Mouse (Mus musculus): Measurements from ENCODE around the gene Smtnl2. TPM values are rescaled to one million over a fixed set of nuclear protein-coding genes. Genes with fewer than 3 reads are reported as not detected.

Gene Smtnl2
- total RNA-seq, 2 experiments from 2014 or later, result 2.0 to 3.0 TPM

- no peak for DNase-seq (ENCODE audit: extremely low spot score in 1 of 2, low spot score in 1 of 2)
Measured at GRCm38 (mm10) chr11:72405532-72405931, 6.0 kb downstream of the Smtnl2 start.

- DNase-seq (ENCODE audit: extremely low spot score in 1 of 2, low spot score in 1 of 2), result no peak
Measured at GRCm38 (mm10) chr11:72402969-72403368, 8.5 kb downstream of the Smtnl2 start.

DNA sequence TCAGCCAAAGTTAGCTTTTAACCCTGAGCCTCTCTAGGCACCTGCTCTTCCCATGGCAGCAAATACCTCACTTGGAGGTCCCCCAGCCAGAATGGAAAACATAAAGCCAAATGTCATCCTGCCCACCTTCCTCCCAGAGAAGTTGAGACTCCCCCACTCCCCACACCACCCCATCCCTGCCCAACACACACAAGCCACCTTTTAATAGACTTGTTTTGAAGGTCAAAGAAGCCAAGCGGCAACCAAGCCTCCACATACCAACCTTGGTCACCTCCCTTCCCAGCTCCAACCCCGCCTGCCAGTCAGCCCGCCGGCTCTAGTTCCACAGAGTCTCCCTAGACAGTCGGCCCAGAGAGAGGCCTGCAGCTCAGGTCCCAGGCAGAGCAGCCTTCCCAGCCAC, 9.5 kb downstream of the Smtnl2 start:
- DNase-seq (ENCODE audit: extremely low spot score in 1 of 2, low spot score in 1 of 2), result no peak

DNA sequence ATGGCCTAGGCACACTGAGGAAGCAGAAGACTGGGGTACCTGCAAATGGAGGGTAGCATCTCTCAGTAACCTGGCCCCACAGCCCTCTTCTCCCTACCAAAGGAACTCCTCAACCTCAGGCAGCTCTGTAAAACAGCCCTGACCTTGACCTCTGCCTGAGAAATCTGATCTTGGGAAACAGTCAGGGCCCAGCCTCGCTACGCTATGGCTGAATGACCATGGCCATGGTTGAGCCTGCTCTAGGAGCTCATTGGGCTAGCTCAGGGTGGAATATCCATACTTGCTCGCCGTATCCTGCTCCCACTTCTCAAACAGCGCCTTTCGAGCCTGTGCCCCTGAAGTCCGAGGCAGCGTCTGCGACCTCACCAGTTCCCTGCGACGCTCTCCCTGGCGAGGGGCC, 10.4 kb downstream of the Smtnl2 start:
- no peak for DNase-seq (ENCODE audit: extremely low spot score in 1 of 2, low spot score in 1 of 2)

- no peak for DNase-seq (ENCODE audit: extremely low spot score in 1 of 2, low spot score in 1 of 2)
Measured at GRCm38 (mm10) chr11:72397811-72398525, 13.5 kb downstream of the Smtnl2 start.

DNA sequence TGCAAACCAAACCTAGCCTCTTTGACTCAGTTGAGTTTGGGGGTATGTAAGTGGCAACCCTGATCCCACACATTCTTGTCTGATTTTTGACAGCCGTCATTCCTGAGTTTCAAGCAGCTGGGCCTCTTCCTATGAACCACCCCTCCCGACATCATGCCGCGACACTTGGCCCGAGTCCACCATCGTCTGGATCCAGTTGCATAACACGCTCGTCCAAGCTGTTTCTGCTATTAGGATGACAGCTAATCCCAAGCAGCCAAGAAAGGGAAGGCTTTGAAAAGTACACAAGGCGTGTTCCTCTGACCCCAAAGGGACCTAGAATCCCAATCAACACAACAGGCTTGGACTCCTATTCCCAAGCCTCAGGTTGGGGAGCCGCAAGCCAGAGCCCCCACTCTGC, 14.4 kb downstream of the Smtnl2 start:
- peak; percentile 14 to 48 for DNase-seq (ENCODE audit: extremely low spot score in 1 of 2, low spot score in 1 of 2)

DNA sequence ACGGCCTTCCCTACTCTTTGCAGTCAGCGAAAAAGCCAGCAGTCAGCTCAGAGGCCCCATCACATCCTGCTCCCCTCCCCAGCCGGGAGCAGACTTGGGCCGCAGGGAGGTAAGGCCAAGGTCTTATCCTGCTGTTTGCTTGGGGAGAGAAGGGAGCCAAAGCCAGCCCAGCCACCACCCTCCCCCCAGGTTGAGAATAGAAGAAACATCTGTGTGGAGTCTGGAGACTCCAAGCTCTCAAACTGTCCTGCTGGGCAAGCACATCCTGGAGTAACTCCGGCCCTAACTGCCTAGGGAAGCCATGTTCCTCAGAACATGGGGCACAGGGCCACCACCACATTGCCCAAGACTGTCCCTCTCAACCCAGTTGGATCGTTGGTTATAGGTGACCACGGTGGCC, 14.9 kb downstream of the Smtnl2 start:
- no peak for DNase-seq (ENCODE audit: extremely low spot score in 1 of 2, low spot score in 1 of 2)

GRCm38 (mm10) chr11:72395652-72396051, 15.9 kb downstream of the Smtnl2 start:
- DNase-seq (ENCODE audit: extremely low spot score in 1 of 2, low spot score in 1 of 2), result no peak

GRCm38 (mm10) chr11:72394694-72395093, 16.8 kb downstream of the Smtnl2 start:
- DNase-seq (ENCODE audit: extremely low spot score in 1 of 2, low spot score in 1 of 2), result no peak

DNA sequence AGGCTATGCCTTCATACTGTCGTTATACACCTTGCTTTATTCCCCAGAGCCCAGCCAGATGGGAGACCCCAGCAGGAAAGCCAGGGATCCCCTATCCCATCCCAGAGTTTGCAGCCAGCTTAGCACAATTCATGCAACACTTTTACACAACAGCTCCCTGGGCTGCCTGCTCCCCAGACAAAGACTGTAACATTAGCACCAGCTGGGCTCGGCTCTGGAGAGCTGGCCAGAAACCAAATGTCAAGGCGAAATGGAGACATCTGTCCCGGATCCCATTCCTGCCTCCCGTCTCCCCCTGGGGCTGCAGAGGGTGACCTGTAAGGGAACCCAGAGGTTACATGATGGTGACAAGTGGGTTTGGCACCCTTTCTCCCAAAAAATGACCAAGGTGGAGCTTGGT, 17.8 kb downstream of the Smtnl2 start:
- DNase-seq (ENCODE audit: extremely low spot score in 1 of 2, low spot score in 1 of 2), result no peak

DNA sequence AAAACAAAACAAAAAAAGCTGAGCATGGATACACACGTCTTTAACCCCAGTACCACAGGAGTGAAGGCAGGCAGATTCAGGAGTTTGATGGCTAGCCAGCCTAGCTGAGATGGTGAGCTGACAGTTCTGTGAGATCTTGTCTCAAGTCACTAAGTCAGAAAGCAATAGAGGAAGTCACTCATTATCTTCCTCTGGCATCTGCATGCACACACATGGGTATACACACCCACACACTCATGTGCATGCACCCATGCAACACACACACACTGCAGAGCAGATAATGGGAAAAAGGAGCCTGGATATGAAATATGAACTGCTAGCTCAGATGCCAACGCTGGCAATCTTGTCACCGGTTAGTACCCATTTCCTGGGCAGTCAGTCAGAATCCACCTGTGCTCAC, 18.3 kb downstream of the Smtnl2 start:
- no peak for DNase-seq (ENCODE audit: extremely low spot score in 1 of 2, low spot score in 1 of 2)

GRCm38 (mm10) chr11:72391181-72391580, 20.3 kb downstream of the Smtnl2 start:
- no peak for DNase-seq (ENCODE audit: extremely low spot score in 1 of 2, low spot score in 1 of 2)

- DNase-seq (ENCODE audit: extremely low spot score in 1 of 2, low spot score in 1 of 2), result no peak
Measured at GRCm38 (mm10) chr11:72389407-72390142, 21.9 kb downstream of the Smtnl2 start.

GRCm38 (mm10) chr11:72388113-72388529, 23.4 kb downstream of the Smtnl2 start:
- DNase-seq (ENCODE audit: extremely low spot score in 1 of 2, low spot score in 1 of 2), result no peak

DNA sequence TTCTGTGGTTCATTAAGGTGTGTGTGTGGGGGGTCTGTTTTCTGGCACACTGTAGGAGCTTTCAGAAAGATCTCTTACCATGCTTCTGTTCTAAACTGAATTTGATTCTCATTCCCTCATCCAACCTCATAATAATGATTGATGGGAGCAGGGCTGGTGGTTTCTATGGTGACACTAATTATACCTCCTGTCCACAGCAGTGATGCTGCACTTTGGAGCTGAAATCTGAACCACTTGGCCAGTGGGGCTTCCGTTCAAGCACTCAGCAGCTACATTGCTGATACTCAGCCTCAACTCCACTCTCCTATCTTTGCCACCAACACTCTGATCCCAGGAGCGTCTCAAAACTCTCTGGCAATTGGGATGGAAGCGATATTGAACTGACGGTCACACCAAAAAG, 32.2 kb downstream of the Smtnl2 start:
- no peak for DNase-seq (ENCODE audit: extremely low spot score in 1 of 2, low spot score in 1 of 2)

- no peak for DNase-seq (ENCODE audit: extremely low spot score in 1 of 2, low spot score in 1 of 2)
Measured at GRCm38 (mm10) chr11:72378222-72378621, 33.3 kb downstream of the Smtnl2 start.

DNA sequence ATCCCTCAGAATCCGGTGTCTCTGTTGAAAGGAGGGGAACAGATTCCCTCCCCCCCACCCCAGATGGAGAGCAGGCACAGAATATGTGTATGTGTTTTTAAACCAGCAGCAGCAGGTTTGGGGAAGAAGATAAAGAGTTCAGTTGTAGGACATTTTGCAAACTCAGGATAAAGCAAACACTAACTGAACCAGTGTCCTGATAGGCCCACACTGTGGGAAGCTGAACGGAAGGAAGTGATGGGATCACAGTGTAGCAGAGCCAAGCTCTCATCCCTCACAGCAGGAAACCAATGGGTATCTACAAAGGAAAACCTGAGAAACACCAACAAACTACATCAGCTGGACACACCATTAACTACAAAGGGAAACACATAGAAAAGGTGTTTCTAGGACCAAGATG, 35.0 kb downstream of the Smtnl2 start:
- DNase-seq (ENCODE audit: extremely low spot score in 1 of 2, low spot score in 1 of 2), result no peak

DNA sequence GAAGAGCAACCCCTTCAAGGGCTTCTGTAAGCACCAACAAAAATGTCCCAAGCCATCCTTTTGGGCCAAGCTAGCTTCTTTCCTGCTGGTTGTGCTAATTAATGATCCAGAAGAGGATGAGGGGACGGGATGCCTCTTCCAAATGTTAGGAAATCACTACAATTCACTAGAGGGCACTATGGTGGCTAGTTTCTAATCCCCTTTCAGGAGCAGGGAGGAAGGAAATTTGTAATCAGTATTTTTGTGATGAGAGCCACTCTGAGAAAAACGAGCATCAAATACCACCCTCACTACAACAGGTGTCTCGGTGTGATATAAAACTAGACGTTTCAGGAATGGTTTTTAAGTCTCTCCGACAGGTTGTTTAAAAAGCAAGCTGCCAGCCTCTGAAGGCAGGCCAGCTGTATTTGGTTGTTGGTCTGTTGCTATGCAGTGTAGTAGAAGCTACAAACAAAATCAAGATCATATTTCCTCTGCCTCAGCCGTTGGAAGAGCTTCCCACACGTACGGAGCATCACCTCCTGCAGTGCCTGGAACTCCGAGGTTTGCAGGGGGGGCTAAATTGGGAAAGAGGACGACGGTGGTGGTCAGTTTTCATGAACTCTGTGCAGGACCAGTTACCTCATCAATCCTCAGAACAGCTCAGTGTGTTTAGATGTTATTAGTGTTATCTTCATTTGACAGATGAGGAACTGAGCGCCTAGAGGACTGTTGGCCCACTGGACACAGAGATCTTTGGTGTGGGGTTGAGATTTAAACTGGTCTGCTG, 41.4 kb downstream of the Smtnl2 start:
- no peak for DNase-seq (ENCODE audit: extremely low spot score in 1 of 2, low spot score in 1 of 2)

GRCm38 (mm10) chr11:72367934-72368674, 43.4 kb downstream of the Smtnl2 start:
- no peak for DNase-seq (ENCODE audit: extremely low spot score in 1 of 2, low spot score in 1 of 2)

GRCm38 (mm10) chr11:72366126-72366525, 45.4 kb downstream of the Smtnl2 start:
- DNase-seq (ENCODE audit: extremely low spot score in 1 of 2, low spot score in 1 of 2), result no peak

GRCm38 (mm10) chr11:72364526-72364925, 47.0 kb downstream of the Smtnl2 start:
- no peak for DNase-seq (ENCODE audit: extremely low spot score in 1 of 2, low spot score in 1 of 2)

All from layer of hippocampus, postnatal 25 days (tissue).